Mouse (Mus musculus) cerebellum, adult 2 months (tissue): ENCODE measurements at regions not wholly inside any gene's neighbourhood (a gene's known extent, or its start where the extent isn't known, plus 50 kb on each side); places are given as distances from the start of the nearest gene placed in this dataset.

Experiments
- CTCF ChIP-seq: fragments of 200-500 bp; IDR thresholded peaks from 2 replicates; pipeline ENCODE4 v1.5.1; 2011; ENCODE audit warnings: low read depth, mild to moderate bottlenecking, control low read depth, low read length, moderate library complexity, borderline replicate concordance; ENCODE audit not compliant: insufficient read depth
- POLR2A ChIP-seq: fragments of 200-500 bp; IDR thresholded peaks from 2 replicates; pipeline ENCODE4 v1.6.1; 2011; ENCODE audit warnings: low read length, control low read depth, borderline replicate concordance; ENCODE audit not compliant: insufficient read depth

DNA sequence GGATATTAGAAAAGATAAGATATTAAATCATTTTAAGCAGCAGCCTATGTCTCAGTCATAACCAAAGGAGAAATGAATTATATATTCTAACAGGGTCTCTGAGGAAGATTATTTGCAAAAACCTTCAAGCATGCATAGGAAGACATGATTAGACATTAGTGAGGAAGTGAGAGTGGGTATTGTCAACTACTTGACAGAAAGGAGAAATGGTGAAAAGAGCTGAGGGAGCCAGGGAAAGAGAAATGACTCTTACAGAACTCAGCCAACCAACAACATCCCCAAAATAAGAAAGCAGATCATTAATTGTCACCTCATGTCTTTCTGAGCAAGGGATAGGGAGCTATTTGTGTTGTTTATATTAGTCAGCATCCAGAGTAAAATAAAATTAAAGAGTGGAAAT is 554.3 kb downstream of the Efna5 start:
- no peak for TF ChIP-seq CTCF
- TF ChIP-seq POLR2A, result no peak
